Mouse (Mus musculus) ovary, adult 18-20 months (tissue): ENCODE data around the gene 2310057J18Rik.
"Not testable (repeated sequence)": the region's sequence is repeated elsewhere in the genome, so short reads cannot be mapped to it uniquely, and the experiment has no call there.

Source experiments
- DNase-seq: peaks from one replicate; pipeline ENCODE4 v3.0.0; 2022; ENCODE audit warnings: low spot score, mixed read lengths

2310057J18Rik gene

GRCm38 (mm10) chr10:28986203-28986602 is at the start of gene 2310057J18Rik:
Gene 2310057J18Rik, minus strand, starts transcription at chr10:28986303.
- no peak for DNase-seq

GRCm38 (mm10) chr10:29029960-29030359 is 43.9 kb upstream of the 2310057J18Rik start:
- DNase-seq: not testable (repeated sequence)

- no peak for DNase-seq
Observed at GRCm38 (mm10) chr10:29019496-29020270, 33.6 kb upstream of the 2310057J18Rik start.

GRCm38 (mm10) chr10:28997776-28998175 is 11.7 kb upstream of the 2310057J18Rik start:
- DNase-seq: no peak

GRCm38 (mm10) chr10:28988990-28989389 is 2.9 kb upstream of the 2310057J18Rik start:
- no peak for DNase-seq

GRCm38 (mm10) chr10:28968189-28968588 is 17.9 kb downstream of the 2310057J18Rik start:
- DNase-seq: no peak

- no peak for DNase-seq
Observed at GRCm38 (mm10) chr10:28955138-28955537, 31.0 kb downstream of the 2310057J18Rik start.

- no peak for DNase-seq
Observed at GRCm38 (mm10) chr10:28954515-28954914, 31.6 kb downstream of the 2310057J18Rik start.
